Mouse (Mus musculus): ENCODE measurements around the gene Fam161b. TPM values are rescaled to one million over a fixed set of nuclear protein-coding genes. Genes with fewer than 3 reads are reported as not detected.

Gene Fam161b
- polyA plus RNA-seq, 1 experiment, result 15.5 TPM

Other genes starting within 250 kb of the Fam161b start
- 52.9 and 55.1 TPM in 2 replicates for gene Dnal1, start 247.5 kb downstream of the Fam161b start, polyA plus RNA-seq (2012; rRNA removed)
- gene Pnma1, start 213.3 kb downstream of the Fam161b start, polyA plus RNA-seq (2012; rRNA removed), result 4.4 and 5.3 TPM in 2 replicates
- 8.6 and 8.7 TPM in 2 replicates for gene Elmsan1, start 143.0 kb downstream of the Fam161b start, polyA plus RNA-seq (2012; rRNA removed)
- gene Ptgr2, start 76.6 kb downstream of the Fam161b start, polyA plus RNA-seq (2012; rRNA removed), result 34.4 and 39.4 TPM in 2 replicates
- 36.9 and 37.2 TPM in 2 replicates for gene Zfp410, start 45.0 kb downstream of the Fam161b start, polyA plus RNA-seq (2012; rRNA removed)
- 34.9 and 38.8 TPM in 2 replicates for gene Coq6, start 176 bp downstream of the Fam161b start, polyA plus RNA-seq (2012; rRNA removed)
- 19.2 and 21.3 TPM in 2 replicates for gene Entpd5, start 47.2 kb upstream of the Fam161b start, polyA plus RNA-seq (2012; rRNA removed)
- 7.2 and 8.5 TPM in 2 replicates for gene Bbof1, start 47.2 kb upstream of the Fam161b start, polyA plus RNA-seq (2012; rRNA removed)
- gene Rnf113a2, start 55.4 kb upstream of the Fam161b start, polyA plus RNA-seq (2012; rRNA removed), result 15.1 and 18.3 TPM in 2 replicates
- 49.0 and 56.4 TPM in 2 replicates for gene Aldh6a1, start 89.2 kb upstream of the Fam161b start, polyA plus RNA-seq (2012; rRNA removed)
- 37.1 and 40.9 TPM in 2 replicates for gene Lin52, start 89.6 kb upstream of the Fam161b start, polyA plus RNA-seq (2012; rRNA removed)
- 0.27 and 0.28 TPM in 2 replicates for gene Vsx2, start 207.9 kb upstream of the Fam161b start, polyA plus RNA-seq (2012; rRNA removed)

Measured in frontal cortex, adult 2 months (tissue).